Mouse (Mus musculus): ENCODE results near the gene Olfr668.
"Not testable (repeated sequence)": the region's sequence is repeated elsewhere in the genome, so short reads cannot be mapped to it uniquely, and the experiment has no call there.

DNA sequence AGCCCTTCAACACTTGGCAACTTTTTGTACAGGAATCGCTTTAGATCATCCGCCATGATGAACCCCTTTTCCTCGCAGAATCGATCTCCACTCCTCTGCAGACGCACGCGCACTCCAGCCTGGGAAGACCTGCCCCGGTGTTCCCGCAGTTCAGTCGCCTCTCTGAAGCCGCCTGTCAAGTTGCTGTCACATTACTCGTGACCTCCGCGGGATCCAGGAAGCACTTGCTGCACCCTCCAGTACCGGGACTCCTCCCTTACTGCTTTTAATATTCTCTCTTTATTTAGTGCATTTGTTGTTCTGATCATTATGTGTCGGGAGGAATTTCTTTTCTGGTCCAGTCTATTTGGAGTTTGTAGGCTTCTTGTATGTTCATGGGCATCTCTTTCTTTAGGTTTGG lies 22.4 kb upstream of the Olfr668 start:
- not testable (repeated sequence) for TF ChIP-seq POLR2A, CTCF (IDR thresholded peaks at IDR 0.05; ENCODE audit: insufficient read depth, low read depth, low read length)
